Mouse (Mus musculus) lung, adult 2 months (tissue): ENCODE data around the gene Eif4g3. TPM values are rescaled to one million over a fixed set of nuclear protein-coding genes. Genes with fewer than 3 reads are reported as not detected.

Source experiments
- DNase-seq: peaks from one replicate; pipeline ENCODE4 v3.0.0; 2022
- H3K4me1 ChIP-seq: fragments of 200-500 bp; 2 replicates; pipeline ENCODE4 v1.6.1; 2011; ENCODE audit warnings: low read length; ENCODE audit not compliant: control insufficient read depth, insufficient read depth
- H3K4me3 ChIP-seq: fragments of 200-500 bp; replicated peaks from 2 replicates; pipeline ENCODE3; 2011; ENCODE audit warnings: low read depth, mild to moderate bottlenecking, control low read depth, low read length; ENCODE audit errors: extremely low read depth
- CTCF ChIP-seq: fragments of 200-500 bp; IDR thresholded peaks from 2 replicates; pipeline ENCODE4 v1.5.1; 2011; ENCODE audit warnings: mild to moderate bottlenecking, low read length, control low read depth; ENCODE audit not compliant: insufficient read depth
- POLR2A ChIP-seq: fragments of 200-500 bp; IDR thresholded peaks from 2 replicates; pipeline ENCODE4 v1.6.1; 2011; ENCODE audit warnings: low read depth, mild to moderate bottlenecking, control low read depth, low read length, borderline replicate concordance; ENCODE audit errors: extremely low read depth
- WGBS: fragments of 180-500 bp; shearing (Covaris S2); methylation state at CpG from one replicate; pipeline ENCODE4 v1.1.7; 2018; 5-methylcytosine and 5-hydroxymethylcytosine counted together
- polyA plus RNA-seq: library from polyadenylated mRNA; depleted of rRNA; stranded (reverse); fragments of >200 nt; gene quantifications from 2 replicates; pipeline ENCODE4 v1.2.3, GENCODE M21; 2012

Gene Eif4g3
- polyA plus RNA-seq, 1 experiment: 69.8 TPM

- WGBS: 83% methylated on average over 7 of the region's 7 CpGs
- TF ChIP-seq POLR2A (no peak), CTCF (peak; percentile 37; the same call in 1 of the 2 replicates)
- peak; percentile 33 for DNase-seq
Measured at GRCm38 (mm10) chr4:138107441-138108409, 114.9 kb downstream of the Eif4g3 start.

GRCm38 (mm10) chr4:138108541-138108940, 115.7 kb downstream of the Eif4g3 start:
- WGBS: 67% methylated on average over 2 of the region's 2 CpGs
- no peak for TF ChIP-seq POLR2A
- TF ChIP-seq CTCF: no peak
- DNase-seq: no peak
- Histone ChIP-seq H3K4me3 (no peak overlapping the region), H3K4me1 (no peaks in the 10 kb centered on the region)

More at GRCm38 (mm10) chr4:138107441-138108409, 114.9 kb downstream of the Eif4g3 start:
- Histone ChIP-seq H3K4me3 (no peak overlapping the region), H3K4me1 (no peaks in the 10 kb centered on the region)

DNA sequence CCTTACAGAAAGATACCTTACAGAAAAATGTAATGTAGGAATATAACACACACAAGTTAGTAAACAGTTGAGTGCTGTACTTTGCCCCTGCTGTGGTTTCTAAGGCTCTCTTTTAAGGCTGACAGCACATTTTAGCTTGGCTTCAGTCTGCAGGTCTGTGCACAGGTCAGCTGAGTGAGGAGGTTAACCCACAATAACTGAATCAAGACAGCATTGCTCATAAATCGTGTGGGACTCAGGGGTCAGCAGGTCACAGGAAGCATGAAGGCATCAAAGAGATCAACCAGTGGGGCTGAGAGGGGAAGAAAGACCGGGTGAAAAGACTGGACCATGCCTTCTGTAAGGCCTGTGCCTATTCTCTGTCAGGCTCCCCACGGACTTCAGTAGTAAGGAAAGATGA, 116.5 kb downstream of the Eif4g3 start:
- H3K4me1 ChIP-seq: no peaks in the 10 kb centered on the region
- WGBS: 64% methylated on average over 3 of the region's 3 CpGs
- H3K4me3 ChIP-seq: no peak overlapping the region
- no peak for TF ChIP-seq CTCF
- TF ChIP-seq POLR2A: no peak
- no peak for DNase-seq

GRCm38 (mm10) chr4:138111858-138112257, 119.0 kb downstream of the Eif4g3 start:
- 82% methylated on average over 5 of the region's 5 CpGs for WGBS
- H3K4me1 ChIP-seq: no peaks in the 10 kb centered on the region
- no peak for DNase-seq
- H3K4me3 ChIP-seq: no peak overlapping the region
- TF ChIP-seq POLR2A: no peak
- no peak for TF ChIP-seq CTCF

- Histone ChIP-seq H3K4me1 (no peaks in the 10 kb centered on the region), H3K4me3 (no peak overlapping the region)
- 54% methylated on average over 10 of the region's 10 CpGs for WGBS
- TF ChIP-seq POLR2A (no peak), CTCF (peak; percentile 36; the same call in 1 of the 2 replicates)
- DNase-seq: no peak
Measured at GRCm38 (mm10) chr4:138119740-138120139, 126.9 kb downstream of the Eif4g3 start.

- DNase-seq: no peak
- 74% methylated on average over 7 of the region's 7 CpGs for WGBS
- no peak for TF ChIP-seq CTCF
- TF ChIP-seq POLR2A: no peak
- Histone ChIP-seq H3K4me1 (no peaks in the 10 kb centered on the region), H3K4me3 (no peak overlapping the region)
Measured at GRCm38 (mm10) chr4:138124046-138124445, 131.2 kb downstream of the Eif4g3 start.

DNA sequence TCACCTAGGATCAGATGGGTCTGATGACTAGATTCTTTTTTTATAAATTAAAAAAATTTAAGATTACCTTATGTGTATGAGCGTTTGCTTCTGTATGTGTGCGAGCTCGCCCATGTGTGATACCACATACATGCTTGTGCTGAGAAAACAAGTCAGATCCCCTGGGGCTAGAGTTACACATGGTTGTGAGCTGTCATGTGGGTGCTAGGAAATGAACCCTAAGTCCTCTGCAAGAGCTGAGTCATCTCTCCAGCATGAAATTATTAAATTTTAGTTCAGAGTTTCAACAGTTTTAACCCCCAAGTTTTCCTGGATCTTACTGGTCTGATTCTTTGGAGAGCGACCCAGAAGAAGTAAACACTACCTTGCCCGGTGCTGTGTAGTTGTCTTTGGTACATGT, 134.5 kb downstream of the Eif4g3 start:
- TF ChIP-seq POLR2A: no peak
- TF ChIP-seq CTCF: no peak
- 86% methylated on average over 5 of the region's 5 CpGs for WGBS
- no peaks in the 10 kb centered on the region for H3K4me1 ChIP-seq
- no peak for DNase-seq
- no peak overlapping the region for H3K4me3 ChIP-seq

GRCm38 (mm10) chr4:138127781-138128180, 135.0 kb downstream of the Eif4g3 start:
- 81% methylated on average over 7 of the region's 7 CpGs for WGBS
- no peak for TF ChIP-seq POLR2A
- no peak for TF ChIP-seq CTCF
- H3K4me1 ChIP-seq: no peaks in the 10 kb centered on the region
- DNase-seq: no peak
- no peak overlapping the region for H3K4me3 ChIP-seq

- DNase-seq: no peak
- TF ChIP-seq CTCF: no peak
- TF ChIP-seq POLR2A: no peak
- WGBS: 58% methylated on average over 2 of the region's 2 CpGs
- Histone ChIP-seq H3K4me1 (peaks cover 3% of the 10 kb centered on the region; the same call in 1 of the 2 replicates), H3K4me3 (no peak overlapping the region)
Measured at GRCm38 (mm10) chr4:138130149-138130548, 137.3 kb downstream of the Eif4g3 start.

DNA sequence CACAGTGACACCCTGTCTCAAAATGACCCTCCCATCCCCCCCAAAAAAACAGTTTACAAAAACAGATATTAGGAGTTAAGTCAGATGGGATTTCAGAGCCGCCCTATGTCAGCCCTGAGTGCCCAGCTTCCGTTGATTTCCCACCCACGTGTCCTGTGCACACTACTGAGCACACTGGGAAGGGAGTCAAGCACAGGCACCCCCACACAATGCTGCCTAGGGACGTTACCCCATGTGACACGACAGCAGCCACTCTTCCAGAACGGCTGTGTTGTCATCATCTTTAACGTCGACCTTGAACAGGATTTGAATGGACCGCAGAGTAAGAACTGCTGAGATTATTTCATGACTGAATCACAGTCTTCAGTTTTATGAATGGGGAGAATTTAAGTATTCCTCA, 138.4 kb downstream of the Eif4g3 start:
- H3K4me1 ChIP-seq: peaks cover 3% of the 10 kb centered on the region; the same call in 1 of the 2 replicates
- no peak overlapping the region for H3K4me3 ChIP-seq
- TF ChIP-seq POLR2A: no peak
- TF ChIP-seq CTCF: no peak
- DNase-seq: no peak
- WGBS: 54% methylated on average over 9 of the region's 9 CpGs
